Mouse (Mus musculus): ENCODE results near the gene Smim13.

DNA sequence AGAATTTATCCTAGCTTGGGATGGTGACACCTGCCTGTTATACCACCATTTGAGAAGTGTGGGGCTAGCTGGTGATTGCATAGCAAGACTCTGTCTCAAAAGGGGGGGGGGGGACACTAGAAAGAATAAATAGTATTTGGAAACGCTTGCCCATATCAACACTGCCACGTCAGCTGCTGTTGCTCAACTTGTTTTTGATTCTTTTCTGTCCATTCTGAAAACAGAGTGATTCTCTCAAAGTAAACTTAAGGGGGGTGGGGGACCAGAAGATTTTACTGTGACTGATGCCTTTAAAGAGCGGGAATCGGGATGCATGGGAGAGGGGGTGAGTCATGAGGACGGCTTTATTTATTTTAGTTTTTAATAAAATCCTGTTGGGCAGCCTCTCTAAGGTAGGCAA lies 23.1 kb upstream of the Smim13 start:
- TF ChIP-seq CTCF (IDR thresholded peaks at IDR 0.05; ENCODE audit: low read depth), result no peak
- no peak for TF ChIP-seq EP300 (optimal IDR thresholded peaks at IDR 0.05)

Measured in stomach, postnatal 0 days (tissue).